Mouse (Mus musculus) stomach, embryonic 14.5 days (tissue): ENCODE data around the gene Fgf4. TPM values are rescaled to one million over a fixed set of nuclear protein-coding genes. Genes with fewer than 3 reads are reported as not detected.

Experiments
- ATAC-seq: fragments of 200-750 bp; cut with Nextera tagmentation; 2 replicates; pipeline ENCODE4 v1.8.0; 2017; ENCODE audit warnings: low read depth, moderate TSS enrichment; ENCODE audit not compliant: insufficient number of reproducible peaks, insufficient read depth, low FRiP score
- H3K27ac ChIP-seq: fragments of 300-500 bp; sonication (generic); 2 replicates; pipeline ENCODE4 v1.5.1; 2014; ENCODE audit warnings: mild to moderate bottlenecking, low read length, moderate library complexity, mixed read lengths
- H3K27me3 ChIP-seq: fragments of 300-500 bp; sonication (generic); 2 replicates; pipeline ENCODE4 v1.6.1; 2014; ENCODE audit warnings: low read length, control low read depth, mixed read lengths; ENCODE audit not compliant: control insufficient read depth, insufficient read depth
- H3K36me3 ChIP-seq: fragments of 300-500 bp; sonication (generic); 2 replicates; pipeline ENCODE4 v1.6.1; 2014; ENCODE audit warnings: mild to moderate bottlenecking, control low read depth, low read length, moderate library complexity, mixed read lengths; ENCODE audit not compliant: control insufficient read depth, insufficient read depth
- H3K4me1 ChIP-seq: fragments of 300-500 bp; sonication (generic); 2 replicates; pipeline ENCODE4 v1.6.1; 2014; ENCODE audit warnings: low read length, control low read depth, mixed read lengths; ENCODE audit not compliant: control insufficient read depth, insufficient read depth
- H3K4me2 ChIP-seq: fragments of 300-500 bp; sonication (generic); replicated peaks from 2 replicates; pipeline ENCODE4 v1.6.1; 2014; ENCODE audit warnings: low read depth, low read length, control low read depth
- H3K4me3 ChIP-seq: fragments of 300-500 bp; sonication (generic); 2 replicates; pipeline ENCODE4 v1.5.1; 2014; ENCODE audit warnings: low read depth, low read length, control low read depth
- H3K9ac ChIP-seq: fragments of 300-500 bp; sonication (generic); replicated peaks from 2 replicates; pipeline ENCODE4 v1.6.1; 2014; ENCODE audit warnings: low read depth, mild to moderate bottlenecking, control low read depth, low read length, moderate library complexity, mixed read lengths
- H3K9me3 ChIP-seq: fragments of 300-500 bp; sonication (generic); 2 replicates; pipeline ENCODE4 v1.6.1; 2016; ENCODE audit warnings: low read depth, low read length, control low read depth; ENCODE audit not compliant: control insufficient read depth
- WGBS: fragments of 180-500 bp; shearing (Covaris S2); extraction: QIAGEN DNeasy Blood & Tissue Kit; methylation state at CpG from one replicate; pipeline ENCODE4 v1.1.7; 2014; 5-methylcytosine and 5-hydroxymethylcytosine counted together
- polyA plus RNA-seq: library from polyadenylated mRNA; unstranded; fragments of >200 nt; fragmentation: Nextera tagmentation; extraction: Ambion mirVana; gene quantifications from 2 replicates; pipeline ENCODE4 v1.2.1, GENCODE M21; 2014

Fgf4 gene
- polyA plus RNA-seq, 1 experiment from 2014 or later = not detected

GRCm38 (mm10) chr7:144861769-144862070 is 14.6 kb downstream of the Fgf4 start:
- Histone ChIP-seq H3K36me3 (no peaks in the 10 kb centered on the region), H3K27ac (no peak overlapping the region), H3K9me3 (no peaks in the 10 kb centered on the region), H3K4me3 (peak overlapping the region; percentile 15), H3K9ac (no peak overlapping the region), H3K27me3 (peaks cover 56% of the 10 kb centered on the region), H3K4me1 (0 out of 2 replicates have a peak, but pooled peaks cover 7% of the 10 kb centered on the region), H3K4me2 (peak overlapping the region; percentile 23)
- no peak for ATAC-seq
- WGBS = under 1% methylated on average over 28 of the region's 28 CpGs

- Histone ChIP-seq H3K36me3 (no peaks in the 10 kb centered on the region), H3K4me3 (peak overlapping the region; percentile 15; the same call in 1 of the 2 replicates), H3K9ac (no peak overlapping the region), H3K4me2 (peak overlapping the region; percentile 23; the same call in 1 of the 2 replicates), H3K27ac (no peak overlapping the region), H3K9me3 (no peaks in the 10 kb centered on the region), H3K4me1 (0 out of 2 replicates have a peak, but pooled peaks cover 7% of the 10 kb centered on the region), H3K27me3 (peaks cover 59% of the 10 kb centered on the region)
- WGBS = 1% methylated on average over 15 of the region's 15 CpGs
- ATAC-seq = no peak
Measured at GRCm38 (mm10) chr7:144862126-144862525, 15.0 kb downstream of the Fgf4 start.

GRCm38 (mm10) chr7:144862712-144863111 is 15.5 kb downstream of the Fgf4 start:
- Histone ChIP-seq H3K9me3 (no peaks in the 10 kb centered on the region), H3K27ac (no peak overlapping the region), H3K4me1 (0 out of 2 replicates have a peak, but pooled peaks cover 7% of the 10 kb centered on the region), H3K9ac (no peak overlapping the region), H3K36me3 (no peaks in the 10 kb centered on the region), H3K4me2 (no peak overlapping the region), H3K27me3 (peaks cover 62% of the 10 kb centered on the region), H3K4me3 (no peak overlapping the region)
- ATAC-seq = no peak
- 3% methylated on average over 18 of the region's 18 CpGs for WGBS

GRCm38 (mm10) chr7:144863196-144863595 is 16.0 kb downstream of the Fgf4 start:
- Histone ChIP-seq H3K27me3 (peaks cover 62% of the 10 kb centered on the region), H3K9me3 (no peaks in the 10 kb centered on the region), H3K36me3 (no peaks in the 10 kb centered on the region), H3K4me2 (no peak overlapping the region), H3K4me3 (no peak overlapping the region), H3K27ac (no peak overlapping the region), H3K4me1 (0 out of 2 replicates have a peak, but pooled peaks cover 7% of the 10 kb centered on the region), H3K9ac (no peak overlapping the region)
- WGBS = 3% methylated on average over 11 of the region's 11 CpGs
- ATAC-seq = no peak

- H3K4me3 ChIP-seq = no peak overlapping the region
- H3K4me2 ChIP-seq = no peak overlapping the region
- H3K9ac ChIP-seq = no peak overlapping the region
- H3K9me3 ChIP-seq = no peaks in the 10 kb centered on the region
- no peak overlapping the region for H3K27ac ChIP-seq
- 44% methylated on average over 3 of the region's 3 CpGs for WGBS
- no peaks in the 10 kb centered on the region for H3K36me3 ChIP-seq
- H3K27me3 ChIP-seq = peaks cover 62% of the 10 kb centered on the region
- H3K4me1 ChIP-seq = 0 out of 2 replicates have a peak, but pooled peaks cover 7% of the 10 kb centered on the region
- no peak for ATAC-seq
Measured at GRCm38 (mm10) chr7:144864160-144864670, 17.0 kb downstream of the Fgf4 start.

- H3K4me1 ChIP-seq = no peaks in the 10 kb centered on the region
- no peak overlapping the region for H3K4me2 ChIP-seq
- ATAC-seq = no peak
- 55% methylated on average over 4 of the region's 4 CpGs for WGBS
- peaks cover 33% of the 10 kb centered on the region for H3K27me3 ChIP-seq
- H3K9ac ChIP-seq = no peak overlapping the region
- H3K36me3 ChIP-seq = no peaks in the 10 kb centered on the region
- no peak overlapping the region for H3K4me3 ChIP-seq
- H3K9me3 ChIP-seq = no peaks in the 10 kb centered on the region
- no peak overlapping the region for H3K27ac ChIP-seq
Measured at GRCm38 (mm10) chr7:144867161-144867560, 20.0 kb downstream of the Fgf4 start.

- H3K27ac ChIP-seq = no peak overlapping the region
- no peaks in the 10 kb centered on the region for H3K36me3 ChIP-seq
- H3K9ac ChIP-seq = no peak overlapping the region
- H3K9me3 ChIP-seq = no peaks in the 10 kb centered on the region
- peaks cover 30% of the 10 kb centered on the region for H3K27me3 ChIP-seq
- no peak for ATAC-seq
- no peak overlapping the region for H3K4me3 ChIP-seq
- WGBS = 75% methylated on average over 8 of the region's 8 CpGs
- H3K4me2 ChIP-seq = no peak overlapping the region
- H3K4me1 ChIP-seq = no peaks in the 10 kb centered on the region
Measured at GRCm38 (mm10) chr7:144867602-144868001, 20.4 kb downstream of the Fgf4 start.

- no peaks in the 10 kb centered on the region for H3K4me1 ChIP-seq
- 54% methylated on average over 4 of the region's 4 CpGs for WGBS
- H3K9ac ChIP-seq = no peak overlapping the region
- ATAC-seq = no peak
- H3K27me3 ChIP-seq = 0 out of 2 replicates have a peak, but pooled peaks cover under 1% of the 10 kb centered on the region
- H3K36me3 ChIP-seq = no peaks in the 10 kb centered on the region
- H3K27ac ChIP-seq = no peak overlapping the region
- H3K9me3 ChIP-seq = no peaks in the 10 kb centered on the region
- H3K4me2 ChIP-seq = no peak overlapping the region
- H3K4me3 ChIP-seq = no peak overlapping the region
Measured at GRCm38 (mm10) chr7:144872420-144872819, 25.3 kb downstream of the Fgf4 start.

GRCm38 (mm10) chr7:144873160-144873559 is 26.0 kb downstream of the Fgf4 start:
- H3K27ac ChIP-seq = no peak overlapping the region
- no peak overlapping the region for H3K4me3 ChIP-seq
- no peak overlapping the region for H3K9ac ChIP-seq
- no peak for ATAC-seq
- no peaks in the 10 kb centered on the region for H3K4me1 ChIP-seq
- H3K9me3 ChIP-seq = no peaks in the 10 kb centered on the region
- H3K4me2 ChIP-seq = no peak overlapping the region
- WGBS = 76% methylated on average over 4 of the region's 4 CpGs
- H3K36me3 ChIP-seq = no peaks in the 10 kb centered on the region
- no peaks in the 10 kb centered on the region for H3K27me3 ChIP-seq
